Mouse (Mus musculus) intestine, embryonic 16.5 days (tissue): ENCODE data around the gene Ugdh. TPM values are rescaled to one million over a fixed set of nuclear protein-coding genes. Genes with fewer than 3 reads are reported as not detected.

Experiments
- ATAC-seq: fragments of 200-750 bp; cut with Nextera tagmentation; 2 replicates; pipeline ENCODE4 v1.8.0; 2017; ENCODE audit warnings: moderate TSS enrichment, moderate library complexity
- H3K27ac ChIP-seq: fragments of 300-500 bp; sonication (generic); 2 replicates; pipeline ENCODE4 v1.5.1; 2014; ENCODE audit warnings: mild to moderate bottlenecking, low read length
- H3K27me3 ChIP-seq: fragments of 300-500 bp; sonication (generic); replicated peaks from 2 replicates; pipeline ENCODE4 v1.6.1; 2014; ENCODE audit warnings: low read length, control low read depth, mixed read lengths; ENCODE audit not compliant: control insufficient read depth, insufficient read depth
- H3K36me3 ChIP-seq: fragments of 300-500 bp; sonication (generic); 2 replicates; pipeline ENCODE4 v1.6.1; 2014; ENCODE audit warnings: low read length, control low read depth; ENCODE audit not compliant: control insufficient read depth, insufficient read depth
- H3K4me1 ChIP-seq: fragments of 300-500 bp; sonication (generic); 2 replicates; pipeline ENCODE4 v1.6.1; 2014; ENCODE audit warnings: low read length, control low read depth, mixed read lengths; ENCODE audit not compliant: control insufficient read depth, insufficient read depth
- H3K4me2 ChIP-seq: fragments of 300-500 bp; sonication (generic); 2 replicates; pipeline ENCODE4 v1.6.1; 2014; ENCODE audit warnings: low read depth, low read length, control low read depth
- H3K4me3 ChIP-seq: fragments of 300-500 bp; sonication (generic); 2 replicates; pipeline ENCODE4 v1.5.1; 2014; ENCODE audit warnings: mild to moderate bottlenecking, low read length
- H3K9ac ChIP-seq: fragments of 300-500 bp; sonication (generic); 2 replicates; pipeline ENCODE4 v1.6.1; 2014; ENCODE audit warnings: low read depth, low read length
- H3K9me3 ChIP-seq: fragments of 300-500 bp; sonication (generic); 2 replicates; pipeline ENCODE4 v1.6.1; 2016; ENCODE audit warnings: low read length, control low read depth; ENCODE audit not compliant: control insufficient read depth
- WGBS: fragments of 180-500 bp; shearing (Covaris S2); extraction: QIAGEN DNeasy Blood & Tissue Kit; methylation state at CpG from one replicate; pipeline ENCODE4 v1.1.7; 2014; 5-methylcytosine and 5-hydroxymethylcytosine counted together
- polyA plus RNA-seq: library from polyadenylated mRNA; unstranded; fragments of >200 nt; fragmentation: Nextera tagmentation; extraction: Ambion mirVana; gene quantifications from 2 replicates; pipeline ENCODE4 v1.2.1, GENCODE M21; 2015

The Ugdh gene
- polyA plus RNA-seq, 1 experiment from 2014 or later: 266 TPM

- H3K27me3 ChIP-seq: no peaks in the 10 kb centered on the region
These were observed 24.6 kb upstream of the Ugdh start for GRCm38 (mm10) chr5:65460361-65460760.

GRCm38 (mm10) chr5:65459454-65459853 is 23.7 kb upstream of the Ugdh start:
- H3K27ac ChIP-seq: no peak overlapping the region

More at GRCm38 (mm10) chr5:65460361-65460760, 24.6 kb upstream of the Ugdh start:
- WGBS: 86% methylated on average over 14 of the region's 14 CpGs
- Histone ChIP-seq H3K4me1 (0 out of 2 replicates have a peak, but pooled peaks cover 4% of the 10 kb centered on the region), H3K4me3 (no peak overlapping the region), H3K36me3 (no peaks in the 10 kb centered on the region), H3K9ac (no peak overlapping the region), H3K9me3 (no peaks in the 10 kb centered on the region), H3K4me2 (no peak overlapping the region), H3K27ac (no peak overlapping the region)
- no peak for ATAC-seq

GRCm38 (mm10) chr5:65457846-65458245 is 22.1 kb upstream of the Ugdh start:
- no peak for ATAC-seq

More at GRCm38 (mm10) chr5:65459454-65459853, 23.7 kb upstream of the Ugdh start:
- Histone ChIP-seq H3K36me3 (no peaks in the 10 kb centered on the region), H3K27me3 (no peaks in the 10 kb centered on the region), H3K4me2 (no peak overlapping the region), H3K9ac (no peak overlapping the region), H3K4me1 (0 out of 2 replicates have a peak, but pooled peaks cover 4% of the 10 kb centered on the region), H3K9me3 (no peaks in the 10 kb centered on the region), H3K4me3 (no peak overlapping the region)
- ATAC-seq: no peak
- 62% methylated on average over 3 of the region's 3 CpGs for WGBS

GRCm38 (mm10) chr5:65457086-65457827 is 21.5 kb upstream of the Ugdh start:
- Histone ChIP-seq H3K4me3 (no peak overlapping the region), H3K27ac (peak overlapping the region; percentile 59), H3K4me2 (no peak overlapping the region), H3K9ac (no peak overlapping the region), H3K4me1 (0 out of 2 replicates have a peak, but pooled peaks cover 4% of the 10 kb centered on the region), H3K9me3 (no peaks in the 10 kb centered on the region), H3K36me3 (no peaks in the 10 kb centered on the region), H3K27me3 (no peaks in the 10 kb centered on the region)
- WGBS: 55% methylated on average over 7 of the region's 7 CpGs
- ATAC-seq: peak; percentile 76

More at GRCm38 (mm10) chr5:65457846-65458245, 22.1 kb upstream of the Ugdh start:
- H3K4me1 ChIP-seq: 0 out of 2 replicates have a peak, but pooled peaks cover 4% of the 10 kb centered on the region
- peak overlapping the region; percentile 59; the same call in 1 of the 2 replicates for H3K27ac ChIP-seq
- no peak overlapping the region for H3K4me2 ChIP-seq
- no peak overlapping the region for H3K4me3 ChIP-seq
- no peak overlapping the region for H3K9ac ChIP-seq
- no peaks in the 10 kb centered on the region for H3K9me3 ChIP-seq
- WGBS: 60% methylated on average over 5 of the region's 5 CpGs
- H3K27me3 ChIP-seq: no peaks in the 10 kb centered on the region
- H3K36me3 ChIP-seq: no peaks in the 10 kb centered on the region

GRCm38 (mm10) chr5:65454771-65455170 is 19.0 kb upstream of the Ugdh start:
- Histone ChIP-seq H3K27ac (no peak overlapping the region), H3K4me3 (no peak overlapping the region), H3K9me3 (no peaks in the 10 kb centered on the region), H3K4me2 (no peak overlapping the region), H3K27me3 (no peaks in the 10 kb centered on the region), H3K9ac (no peak overlapping the region), H3K4me1 (0 out of 2 replicates have a peak, but pooled peaks cover 4% of the 10 kb centered on the region), H3K36me3 (no peaks in the 10 kb centered on the region)
- 0 out of 2 replicates have a peak, but pooled peaks have one; percentile 9 for ATAC-seq
- WGBS: 46% methylated on average over 5 of the region's 5 CpGs

- Histone ChIP-seq H3K9me3 (no peaks in the 10 kb centered on the region), H3K4me3 (no peak overlapping the region), H3K36me3 (no peaks in the 10 kb centered on the region), H3K27me3 (no peaks in the 10 kb centered on the region), H3K27ac (no peak overlapping the region), H3K4me1 (no peaks in the 10 kb centered on the region), H3K4me2 (no peak overlapping the region), H3K9ac (no peak overlapping the region)
- WGBS: 83% methylated on average over 4 of the region's 4 CpGs
- ATAC-seq: no peak
These were observed 13.2 kb upstream of the Ugdh start for GRCm38 (mm10) chr5:65448941-65449340.

GRCm38 (mm10) chr5:65447826-65448225 is 12.1 kb upstream of the Ugdh start:
- ATAC-seq: no peak
- Histone ChIP-seq H3K4me1 (no peaks in the 10 kb centered on the region), H3K4me3 (no peak overlapping the region), H3K4me2 (no peak overlapping the region), H3K27ac (no peak overlapping the region), H3K27me3 (no peaks in the 10 kb centered on the region), H3K9ac (no peak overlapping the region), H3K36me3 (no peaks in the 10 kb centered on the region), H3K9me3 (no peaks in the 10 kb centered on the region)
- WGBS: 81% methylated on average over 2 of the region's 2 CpGs

GRCm38 (mm10) chr5:65446756-65447155 is 11.0 kb upstream of the Ugdh start:
- no peaks in the 10 kb centered on the region for H3K36me3 ChIP-seq
- no peak overlapping the region for H3K4me3 ChIP-seq
- H3K9me3 ChIP-seq: no peaks in the 10 kb centered on the region
- no peak for ATAC-seq
- H3K4me2 ChIP-seq: no peak overlapping the region
- H3K27ac ChIP-seq: no peak overlapping the region
- 65% methylated on average over 2 of the region's 2 CpGs for WGBS
- no peak overlapping the region for H3K9ac ChIP-seq
- H3K27me3 ChIP-seq: no peaks in the 10 kb centered on the region
- no peaks in the 10 kb centered on the region for H3K4me1 ChIP-seq

- Histone ChIP-seq H3K36me3 (no peaks in the 10 kb centered on the region), H3K4me1 (no peaks in the 10 kb centered on the region), H3K27me3 (no peaks in the 10 kb centered on the region), H3K27ac (no peak overlapping the region), H3K9me3 (no peaks in the 10 kb centered on the region), H3K9ac (no peak overlapping the region), H3K4me2 (no peak overlapping the region), H3K4me3 (no peak overlapping the region)
- no peak for ATAC-seq
- 68% methylated on average over 3 of the region's 6 CpGs for WGBS
These were observed 9.2 kb upstream of the Ugdh start for GRCm38 (mm10) chr5:65444981-65445380.
